Mouse (Mus musculus) neutrophil, adult 5-6 weeks (primary cell): ENCODE measurements around the gene Sox5. TPM values are rescaled to one million over a fixed set of nuclear protein-coding genes. Genes with fewer than 3 reads are reported as not detected.

Experiments
- ATAC-seq: fragments of 151-379, 151-347 bp; 2 replicates; pipeline ENCODE4 v1.8.0; 2017; ENCODE audit warnings: mild to moderate bottlenecking, moderate TSS enrichment; ENCODE audit not compliant: insufficient number of reproducible peaks, poor library complexity, low FRiP score, severe bottlenecking; ENCODE audit errors: extremely low read depth
- total RNA-seq: library from RNA; stranded (forward); fragments of 200-1000 nt; gene quantifications from 2 replicates; pipeline ENCODE4 v1.2.3, GENCODE M21; 2017

Gene Sox5
- total RNA-seq, 1 experiment from 2014 or later, result 0.70 TPM

DNA sequence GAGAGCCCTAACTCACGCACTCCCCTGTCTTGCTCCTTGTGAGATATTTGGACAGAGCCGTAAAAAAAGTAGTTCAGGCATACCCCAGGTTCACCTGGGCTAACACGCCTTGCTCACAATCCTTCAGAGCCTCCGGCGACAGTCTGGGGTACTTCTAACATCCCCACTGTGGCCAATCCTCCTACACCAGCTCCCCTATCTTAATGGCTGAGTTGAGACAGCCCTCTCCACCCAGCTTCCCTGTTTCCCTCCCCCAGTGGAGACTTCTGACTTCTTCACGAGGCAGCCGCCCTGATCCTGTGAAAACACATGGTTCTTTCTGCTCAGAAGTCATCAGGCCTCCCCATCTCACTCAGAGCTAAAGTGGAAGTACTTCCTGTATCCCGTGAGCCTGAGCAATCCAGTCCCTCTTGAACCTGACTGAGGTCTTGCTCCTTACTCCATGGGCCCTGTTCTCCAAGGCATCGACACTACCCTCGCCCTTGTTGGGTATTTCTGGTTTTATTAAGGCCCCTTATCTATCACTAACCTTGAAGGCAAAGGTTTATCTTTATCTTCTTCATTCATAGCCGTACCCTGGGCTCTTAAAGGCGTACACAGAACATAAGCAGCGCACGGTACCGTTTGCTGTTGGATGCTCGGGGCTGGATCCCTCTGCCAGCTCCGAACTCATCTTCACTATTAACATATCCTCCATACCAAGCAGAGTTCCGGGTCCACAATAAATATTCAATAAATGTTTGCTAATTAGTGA is 242.2 kb downstream of the Sox5 start:
- no peak for ATAC-seq

DNA sequence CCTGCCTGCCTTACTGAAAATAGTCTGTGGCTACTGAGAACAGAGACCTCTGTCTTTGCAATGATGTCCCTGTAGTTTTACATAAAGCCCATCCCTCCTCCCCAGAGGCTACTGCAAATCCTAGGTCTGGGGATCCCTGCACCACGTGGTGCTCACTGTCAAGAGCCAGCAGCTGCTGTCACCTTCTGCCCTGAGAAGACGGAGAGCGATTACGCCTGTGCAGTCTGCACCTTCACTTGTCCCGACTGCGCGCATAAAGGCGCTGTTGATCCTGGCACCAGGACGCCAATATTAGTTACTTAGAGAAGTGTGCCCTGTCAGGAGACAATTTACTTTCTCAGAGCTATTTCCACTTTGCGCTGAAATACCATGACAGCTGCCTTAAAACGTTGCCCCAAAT is 258.3 kb downstream of the Sox5 start:
- no peak for ATAC-seq

DNA sequence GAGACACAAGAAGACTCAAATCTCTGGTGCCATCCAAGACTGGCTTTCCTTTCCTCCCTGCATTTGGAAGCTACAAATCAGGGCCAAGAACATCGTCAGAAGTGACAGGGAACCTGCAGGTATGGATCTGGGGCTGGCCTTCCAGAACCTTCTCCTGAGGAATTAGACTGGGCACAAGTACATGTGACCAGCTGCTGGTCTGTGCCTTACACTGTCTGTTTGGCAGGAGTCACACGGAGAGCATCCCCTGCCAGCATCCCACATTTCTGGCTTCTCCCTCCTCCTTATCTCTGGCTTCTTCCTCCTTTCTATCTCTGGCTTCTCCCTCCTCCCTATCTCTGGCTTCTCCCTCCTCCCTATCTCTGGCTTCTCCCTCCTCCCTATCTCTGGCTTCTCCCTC is 263.0 kb downstream of the Sox5 start:
- no peak for ATAC-seq

DNA sequence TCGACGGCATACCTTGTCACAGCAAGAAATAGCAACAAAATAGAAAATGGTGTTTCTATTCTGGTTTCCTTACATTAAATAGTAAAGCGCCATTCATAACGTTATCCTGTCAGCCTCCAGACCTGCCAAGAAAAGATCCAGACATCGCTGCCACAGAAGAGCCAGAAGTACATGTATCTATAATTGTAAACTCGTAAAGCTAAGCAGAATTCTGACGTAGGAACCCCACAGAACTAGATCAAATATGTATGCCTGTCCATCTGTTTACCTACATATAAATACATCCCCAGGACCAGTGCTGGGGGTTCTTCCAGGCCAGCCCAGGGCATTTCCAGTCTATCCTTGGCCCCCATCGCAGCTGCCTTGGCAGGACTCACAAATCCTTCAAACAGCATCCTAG is 265.9 kb downstream of the Sox5 start:
- ATAC-seq, result no peak

DNA sequence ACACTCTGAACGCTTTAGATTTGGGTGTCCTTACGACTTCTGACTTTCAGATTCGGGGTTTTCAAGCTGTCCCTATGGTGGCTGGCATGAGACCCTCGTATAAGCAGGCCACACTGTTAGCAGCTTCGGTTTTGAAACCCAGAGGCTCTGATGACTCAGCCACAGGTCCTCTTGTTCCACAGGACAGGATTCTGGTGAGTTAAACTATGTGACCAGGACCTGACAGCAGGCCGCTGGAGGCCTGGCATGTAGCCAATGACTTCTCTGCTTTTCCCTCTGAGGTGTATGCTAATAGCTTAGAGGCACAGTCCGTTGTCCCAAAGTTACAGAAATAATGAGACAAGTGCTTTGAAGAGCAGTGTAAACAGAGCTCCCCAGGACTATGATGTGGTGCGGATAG is 268.0 kb downstream of the Sox5 start:
- ATAC-seq, result no peak

DNA sequence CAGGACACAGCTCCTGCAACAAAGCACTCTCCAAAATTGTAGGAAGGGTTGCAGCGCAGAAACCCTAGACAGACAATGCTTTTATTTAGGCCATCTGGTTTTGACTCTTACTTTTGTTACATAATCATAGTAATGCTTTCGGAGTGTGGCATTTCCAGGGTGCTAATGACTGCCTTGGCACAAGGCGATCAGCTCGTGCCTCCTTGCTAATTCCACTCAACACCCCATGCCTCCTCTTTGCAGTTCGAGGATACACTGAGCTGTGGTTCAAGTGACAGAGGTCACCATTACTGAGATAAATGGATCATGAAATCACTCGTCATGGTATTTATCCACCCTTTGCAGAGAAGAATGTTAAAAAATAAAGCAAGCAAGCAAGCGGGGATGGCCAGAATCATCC is 269.9 kb downstream of the Sox5 start:
- no peak for ATAC-seq

DNA sequence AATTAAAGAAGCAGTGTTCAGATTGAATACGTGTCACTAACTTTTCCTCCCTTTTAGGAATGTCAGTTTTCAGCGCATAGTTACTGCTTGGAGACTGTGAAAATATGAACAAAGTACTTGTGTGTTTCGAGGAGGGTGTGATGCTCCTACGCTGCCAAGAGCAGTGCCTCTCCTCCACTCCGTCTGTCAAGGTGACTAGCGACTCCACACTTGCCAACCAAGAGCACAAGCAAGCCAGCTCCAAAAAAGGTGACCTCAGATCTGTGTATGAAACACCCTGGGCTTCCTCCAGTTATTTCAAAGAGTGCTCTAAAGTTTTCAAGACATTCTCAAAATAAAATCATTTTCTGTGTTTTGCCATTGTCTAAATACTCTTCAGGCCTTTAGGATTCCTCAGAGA is 271.6 kb downstream of the Sox5 start:
- no peak for ATAC-seq

DNA sequence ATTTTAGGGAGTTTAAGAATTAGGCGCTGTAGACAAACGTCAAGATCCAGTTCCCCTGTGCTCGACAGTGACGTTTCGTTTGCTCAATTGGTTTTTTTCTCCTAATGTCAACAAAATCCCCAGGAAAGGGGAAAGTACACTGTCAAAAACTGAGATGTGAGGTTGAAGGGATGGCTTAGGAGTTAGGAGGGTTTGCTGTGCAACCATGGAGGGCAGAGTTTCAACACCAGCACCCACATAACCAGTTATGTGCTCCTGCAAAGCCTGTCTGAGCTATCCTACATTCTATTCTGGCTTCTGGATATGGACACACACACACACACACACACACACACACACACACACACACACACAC is 277.6 kb downstream of the Sox5 start:
- no peak for ATAC-seq

DNA sequence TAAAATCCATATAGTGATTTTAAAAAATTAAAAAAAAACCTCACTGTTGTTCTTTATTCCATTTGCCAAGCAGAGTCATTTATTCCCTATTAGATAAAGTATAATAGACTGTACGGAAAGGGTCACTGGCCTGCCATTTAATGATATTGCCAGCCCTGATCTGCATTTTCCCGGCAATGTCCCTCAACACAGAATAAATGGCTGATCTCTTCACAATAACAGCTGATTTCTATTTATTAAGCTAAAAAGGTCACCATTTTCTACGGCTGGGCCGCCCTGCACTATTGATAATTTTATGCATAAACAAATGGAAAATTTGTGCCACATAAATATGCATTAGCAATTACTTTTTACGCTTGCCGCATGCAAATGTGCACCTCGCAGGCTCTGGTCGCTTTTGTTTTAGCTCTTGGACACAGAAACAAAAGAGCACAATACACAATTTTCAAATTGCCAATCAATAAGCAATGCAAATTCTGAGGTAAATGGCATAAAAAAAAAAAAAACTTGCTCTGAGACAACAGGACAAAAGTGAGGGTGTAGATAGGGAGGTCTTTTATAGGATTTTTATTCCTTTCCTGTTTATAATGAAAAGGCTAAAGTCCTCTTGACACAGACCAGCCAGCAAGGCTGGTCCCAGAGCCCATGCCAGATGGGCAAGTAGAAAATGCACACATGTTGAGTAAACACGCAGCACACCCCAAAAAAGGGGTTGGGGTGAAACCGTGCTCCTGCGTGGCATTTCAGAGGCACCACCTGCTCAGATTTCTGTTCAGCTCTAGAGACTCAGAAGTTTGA is 278.2 kb downstream of the Sox5 start:
- ATAC-seq, result no peak

DNA sequence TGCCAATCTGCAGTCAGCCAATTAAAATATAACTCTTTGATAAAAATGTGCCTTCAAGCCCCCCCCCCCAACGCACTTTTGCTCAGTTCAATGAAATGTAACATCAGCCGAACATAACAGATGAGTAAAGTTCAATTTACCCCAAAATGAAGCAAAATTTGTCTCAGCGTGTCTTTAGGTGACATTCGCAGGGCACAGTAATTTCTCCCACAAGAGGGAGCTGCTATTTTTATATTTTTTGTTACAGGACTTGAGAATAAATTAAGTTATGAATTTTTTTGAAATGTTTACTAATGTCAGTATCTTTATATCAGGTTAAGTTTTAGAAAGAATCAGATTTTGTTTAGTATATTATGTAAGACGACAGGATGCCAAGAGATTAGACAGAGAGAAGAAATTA is 280.3 kb downstream of the Sox5 start:
- ATAC-seq, result no peak

DNA sequence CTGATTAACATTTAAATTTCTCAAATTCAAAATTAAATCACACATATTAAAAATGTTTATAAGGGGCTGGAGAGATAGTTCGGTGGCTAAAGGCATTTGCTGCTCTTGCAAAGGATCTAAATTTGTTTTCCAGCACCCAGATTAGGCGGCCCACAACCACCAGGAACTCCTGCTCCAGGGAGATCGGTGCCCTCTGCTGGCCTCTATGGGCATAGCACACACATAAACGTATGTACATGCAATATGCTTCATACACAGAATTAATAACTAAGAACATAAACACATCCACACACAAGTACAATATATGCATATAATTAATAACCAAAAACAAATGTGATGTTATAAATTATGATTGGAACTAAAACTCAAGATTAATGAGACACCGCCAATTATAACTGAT is 283.6 kb downstream of the Sox5 start:
- no peak for ATAC-seq

DNA sequence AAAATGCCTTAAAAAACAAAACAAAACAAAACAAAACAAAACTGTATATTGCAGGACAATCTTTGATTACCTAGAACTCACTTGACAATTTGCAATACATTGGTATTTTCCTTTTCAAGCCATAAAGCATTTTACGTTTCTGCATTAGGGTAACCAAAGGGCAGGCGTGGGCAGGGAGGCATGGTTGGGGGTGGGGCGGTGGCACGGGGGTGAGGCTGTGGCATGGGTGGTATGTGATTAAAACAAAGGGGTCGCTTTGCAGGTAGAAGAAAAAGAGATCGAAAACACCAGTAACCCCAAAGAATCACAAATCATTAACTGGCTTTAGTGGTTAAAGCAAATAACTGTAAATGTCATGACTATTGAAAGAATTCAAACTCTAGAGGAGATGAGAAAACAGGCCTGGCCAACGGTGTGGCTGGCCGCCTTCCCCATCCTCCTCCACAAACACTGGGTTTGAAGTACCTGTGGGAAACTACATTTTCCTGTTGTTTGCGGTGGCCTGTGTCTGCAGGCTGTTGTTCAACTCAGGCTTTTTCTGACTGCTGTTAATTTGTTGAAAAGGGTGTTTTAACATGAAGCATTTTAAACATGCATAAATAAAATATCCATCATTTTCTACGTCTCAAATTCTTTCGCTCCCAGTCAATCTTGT is 289.9 kb downstream of the Sox5 start:
- no peak for ATAC-seq

DNA sequence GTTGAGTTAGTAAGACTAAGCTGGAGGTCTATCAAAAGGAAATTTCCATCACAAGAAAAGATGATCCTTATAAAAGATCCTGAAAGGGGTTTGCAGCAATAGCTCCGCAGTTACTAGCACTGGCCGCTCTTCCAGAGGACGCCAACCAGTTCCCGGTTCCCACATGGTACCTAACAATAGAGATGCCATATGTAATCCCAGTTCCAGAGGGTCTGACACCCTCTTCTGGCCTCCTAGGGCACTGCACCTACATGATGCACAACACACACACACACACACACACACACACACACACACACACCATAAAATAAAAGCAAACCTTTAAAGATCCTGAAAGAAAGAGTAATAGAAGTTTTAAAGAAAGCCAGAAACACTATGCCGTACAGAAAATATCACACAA is 290.9 kb downstream of the Sox5 start:
- ATAC-seq, result no peak

DNA sequence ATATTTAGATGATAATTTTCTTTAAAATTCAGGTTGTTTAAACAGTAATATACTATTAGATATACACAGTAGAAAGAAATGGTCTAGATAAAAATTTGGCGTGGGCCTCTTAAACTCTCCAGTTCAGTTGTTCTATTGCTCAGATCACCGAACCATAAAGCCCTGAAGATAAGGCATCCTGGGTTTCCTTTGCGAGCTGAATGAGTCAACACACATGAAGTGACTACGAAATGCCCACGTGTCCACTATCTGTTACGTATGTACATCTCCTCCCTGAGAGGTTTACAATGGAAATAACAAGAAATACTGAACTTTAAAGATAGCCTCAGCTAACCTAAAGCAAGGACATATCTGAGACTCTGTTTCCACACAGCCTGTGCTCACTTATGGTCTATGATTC is 296.2 kb downstream of the Sox5 start:
- no peak for ATAC-seq

DNA sequence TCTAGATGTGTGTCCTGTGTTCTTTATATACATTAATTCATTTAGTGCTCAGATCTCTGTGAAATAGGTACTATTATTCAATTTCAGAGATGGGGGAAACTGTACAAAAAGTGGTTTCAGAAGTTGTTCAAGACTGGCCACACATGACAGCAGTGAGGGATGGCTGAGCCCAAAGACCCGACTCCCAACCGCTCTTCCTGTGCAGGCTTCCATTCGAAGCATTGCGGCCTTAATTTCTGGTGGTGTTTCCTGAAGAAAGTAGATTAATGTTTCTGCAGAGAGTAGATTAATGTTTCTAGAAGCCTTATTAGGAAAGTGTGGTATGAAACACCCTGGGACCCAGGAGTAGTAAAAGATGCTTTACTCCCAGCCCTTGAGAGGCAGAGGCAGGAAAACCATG is 298.6 kb downstream of the Sox5 start:
- no peak for ATAC-seq

DNA sequence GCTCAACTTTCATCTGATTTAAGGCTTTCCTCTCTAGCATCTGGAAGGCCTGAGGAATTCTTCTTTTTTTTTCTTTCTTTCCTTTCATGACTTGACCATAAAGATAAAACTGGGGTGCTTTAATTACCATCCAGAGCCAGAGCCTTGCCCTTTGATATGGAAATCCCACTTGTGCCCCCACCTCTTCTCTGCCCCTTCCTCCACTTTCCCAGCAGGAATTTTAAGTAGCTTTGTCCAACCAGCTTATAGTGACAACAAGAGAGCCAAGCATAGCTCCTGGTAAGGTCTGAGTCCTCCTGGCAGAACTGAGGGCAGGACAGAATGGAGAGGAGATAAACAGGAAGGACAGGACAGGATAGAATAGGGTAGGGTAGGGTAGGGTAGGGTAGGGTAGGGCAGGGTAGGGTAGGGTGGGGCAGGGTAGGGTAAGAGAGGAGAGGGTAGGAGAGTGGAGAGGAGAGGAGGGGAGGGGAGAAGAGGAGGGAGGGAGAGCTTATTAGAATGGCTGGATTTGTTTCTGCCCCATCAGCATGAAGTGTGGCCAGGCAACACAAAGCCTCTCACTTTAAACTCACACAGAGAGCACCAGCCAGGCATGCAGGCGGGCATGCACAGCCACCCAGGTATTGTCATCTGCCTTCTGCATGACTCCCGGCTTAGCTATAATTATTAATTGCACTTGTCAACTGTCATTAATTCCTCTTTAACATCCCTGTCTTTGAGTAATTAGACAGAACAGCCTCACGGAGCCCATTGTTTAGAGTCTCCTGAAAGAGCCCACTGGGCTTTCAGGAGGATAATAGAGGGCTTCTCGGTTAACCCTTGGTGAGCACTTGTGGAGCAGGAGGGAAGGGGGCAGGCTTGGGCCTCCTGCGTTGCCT is 300.9 kb downstream of the Sox5 start:
- ATAC-seq, result no peak

DNA sequence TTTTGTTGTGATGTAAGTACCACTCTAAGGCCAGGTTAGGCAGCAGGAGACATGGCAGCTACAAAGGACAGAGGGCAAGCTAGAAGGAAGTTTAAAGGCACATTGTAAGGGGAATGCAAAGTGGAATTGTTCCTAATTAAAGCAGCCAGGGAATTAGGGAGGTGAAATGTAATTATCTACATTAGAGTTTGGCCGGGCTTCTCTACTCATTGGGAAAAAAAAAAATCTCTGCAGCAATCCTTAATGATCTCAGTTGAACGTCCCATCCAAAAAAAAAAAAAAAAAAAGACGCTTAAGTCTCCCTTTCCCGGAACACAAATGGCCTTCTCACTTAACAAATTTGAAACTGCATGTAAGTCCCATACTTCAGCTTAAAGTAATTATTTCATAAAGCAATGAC is 301.9 kb downstream of the Sox5 start:
- no peak for ATAC-seq

DNA sequence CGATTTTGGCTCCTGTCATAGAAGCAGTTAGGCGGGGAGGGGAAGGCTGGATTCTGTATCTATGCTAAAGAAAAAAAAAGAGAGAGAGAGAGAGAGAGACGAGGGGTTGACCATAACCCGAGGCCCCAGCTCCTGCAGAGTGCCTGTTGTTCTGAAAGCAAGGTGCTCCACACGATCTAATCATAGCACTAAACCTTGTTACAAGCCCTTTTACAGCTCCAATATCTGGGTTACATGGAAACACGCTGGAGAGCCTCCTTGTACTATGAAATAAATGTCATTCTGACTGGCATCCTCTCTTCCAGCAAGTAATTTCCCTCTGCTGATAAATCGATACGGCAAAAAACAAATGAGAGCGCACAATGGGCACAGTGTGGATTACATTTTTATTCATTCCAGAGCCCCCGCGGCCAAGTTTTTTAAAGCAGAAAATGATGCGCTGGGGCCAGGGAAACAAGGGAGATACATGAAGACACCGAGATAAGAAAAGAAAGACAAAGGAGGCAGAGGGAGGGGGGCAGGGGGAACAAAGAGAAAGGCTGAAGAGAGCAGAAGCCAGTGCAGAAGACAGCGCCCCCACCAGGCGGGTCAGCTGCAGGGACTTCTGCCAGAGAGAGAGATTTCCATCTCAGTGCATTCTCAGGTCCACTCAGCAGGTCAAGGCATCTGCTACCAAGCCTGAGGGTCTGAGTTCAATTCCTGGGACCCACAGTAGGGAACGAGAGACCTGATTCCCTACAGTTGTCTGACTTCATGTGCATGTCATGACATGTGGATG is 304.3 kb downstream of the Sox5 start:
- ATAC-seq, result no peak

DNA sequence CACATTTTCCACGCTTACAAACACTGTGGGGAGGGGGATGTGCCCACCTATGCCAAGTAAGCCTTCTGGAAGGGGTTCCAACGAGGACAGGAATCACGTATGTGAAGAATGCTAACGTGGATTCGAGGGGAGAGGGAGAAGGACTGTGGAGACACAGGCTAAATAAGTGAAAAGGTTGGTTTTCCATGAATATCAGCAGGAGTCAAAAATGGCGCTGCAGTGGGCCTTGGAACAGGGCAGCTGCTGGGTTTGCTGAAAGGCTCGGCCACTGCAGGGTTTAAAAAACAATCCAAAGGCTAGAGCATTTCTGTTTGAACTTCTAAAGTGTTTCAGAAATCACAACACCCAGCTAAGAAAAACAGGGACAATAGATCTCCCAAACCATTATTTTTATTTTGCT is 308.3 kb downstream of the Sox5 start:
- ATAC-seq, result no peak
